Mouse (Mus musculus) cerebellum, postnatal 25 days (tissue): ENCODE data around the gene Kcnip1.
A peak's percentile ranks its signal among the peaks of the same experiment; 100 is the strongest.

ENCODE experiments used
- DNase-seq, 2 experiments: peaks; one replicate each; pipeline ENCODE4 v3.0.0; 2021; ENCODE audit warnings: mixed read lengths in 2 of 2

The Kcnip1 gene

DNA sequence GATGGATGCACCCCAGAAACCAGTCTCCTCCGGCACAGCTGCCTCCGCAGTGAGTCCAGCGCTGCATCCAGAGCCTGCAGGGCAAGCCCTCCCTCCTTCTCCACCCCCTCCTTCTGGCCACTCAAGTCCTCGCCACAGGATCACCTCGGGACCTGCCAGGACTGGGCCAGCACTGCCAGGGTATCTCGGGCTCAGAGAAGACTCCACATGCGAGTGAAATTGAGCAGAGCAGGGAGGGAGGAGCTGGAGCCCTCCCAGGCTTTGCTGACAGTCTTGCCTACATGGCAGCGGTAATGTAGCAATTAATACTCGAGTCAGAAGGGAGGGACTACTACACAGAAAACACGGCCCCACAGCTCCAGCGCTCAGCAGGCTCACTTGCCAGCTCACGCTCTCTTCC lies at the start of gene Kcnip1:
Gene Kcnip1 (minus strand): TSS at position 215 of the 400 bp plus-strand sequence.
- DNase-seq, result peak; percentile 63 to 71

DNA sequence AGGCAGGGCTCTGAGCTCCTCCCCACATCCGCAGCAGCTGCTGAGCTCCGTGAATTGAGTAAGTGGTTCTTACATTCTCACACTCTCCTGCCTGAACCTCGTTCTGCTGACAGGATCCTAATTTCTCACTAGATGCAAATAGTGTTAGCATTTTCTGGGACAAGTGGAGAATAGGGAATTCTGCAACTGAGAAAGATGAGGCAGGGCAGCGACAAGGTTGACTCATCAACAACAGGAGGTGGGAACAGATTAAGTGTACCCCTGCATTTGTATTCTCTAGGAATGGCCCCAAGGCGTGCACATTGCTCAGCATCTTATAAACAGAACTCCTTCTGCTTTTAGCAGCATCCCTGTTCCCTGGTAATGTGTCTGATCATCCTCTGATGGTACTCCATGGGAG lies 47.1 kb upstream of the Kcnip1 start:
- DNase-seq, result no peak

DNA sequence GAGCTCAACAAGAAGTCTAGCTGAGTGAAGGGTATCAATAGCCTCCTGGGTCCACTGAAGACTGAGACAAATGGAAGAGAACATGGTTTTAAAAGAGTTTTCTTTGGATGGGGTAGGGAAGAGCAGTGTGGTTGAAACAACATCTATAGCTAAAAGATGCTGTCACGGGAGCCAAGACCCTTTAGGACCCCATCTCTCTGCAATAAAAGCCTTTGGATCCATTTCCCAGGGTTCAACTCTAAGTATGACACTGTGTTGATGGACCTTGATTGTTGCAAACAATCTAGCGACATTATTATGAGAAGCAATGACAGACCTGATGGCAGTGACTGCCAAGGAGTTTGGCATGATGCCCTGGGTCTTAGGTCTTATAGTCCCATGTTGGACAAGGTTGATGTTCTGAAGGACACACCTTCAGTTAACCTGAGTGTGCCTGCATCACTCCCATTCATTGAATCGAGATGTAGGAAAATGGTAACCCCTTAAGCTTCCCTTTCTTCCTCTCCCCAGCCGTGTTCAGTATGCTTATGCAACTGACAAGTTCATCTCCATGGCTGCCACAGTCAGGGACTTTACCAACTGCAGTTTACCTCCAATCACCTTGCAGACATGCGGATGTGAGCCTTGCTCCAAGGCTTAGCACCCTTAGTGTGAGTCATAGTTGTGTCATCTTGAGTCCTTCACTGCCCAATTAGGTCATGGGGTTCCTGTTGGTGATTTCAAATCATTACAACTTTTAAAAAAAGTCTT lies 43.1 kb upstream of the Kcnip1 start:
- DNase-seq, result no peak

DNA sequence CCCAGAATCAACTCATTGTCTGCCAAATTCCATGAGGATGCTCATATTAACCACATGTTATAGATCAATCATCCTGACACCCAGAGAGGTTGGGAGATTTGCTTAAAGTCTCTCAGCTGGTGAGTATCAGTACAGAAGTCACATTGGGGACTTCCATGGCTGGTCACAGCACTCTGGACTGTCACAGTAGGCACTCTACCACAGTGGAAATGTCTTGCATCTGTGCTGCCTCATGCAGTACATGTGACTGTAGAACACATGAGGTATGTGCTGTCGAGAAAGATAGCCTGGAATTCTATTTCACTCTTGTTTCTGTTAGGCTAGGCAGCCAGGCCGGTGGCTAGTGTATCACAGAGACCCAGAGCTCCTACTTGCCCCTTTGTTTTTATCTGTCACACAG lies 41.8 kb upstream of the Kcnip1 start:
- no peak for DNase-seq

DNA sequence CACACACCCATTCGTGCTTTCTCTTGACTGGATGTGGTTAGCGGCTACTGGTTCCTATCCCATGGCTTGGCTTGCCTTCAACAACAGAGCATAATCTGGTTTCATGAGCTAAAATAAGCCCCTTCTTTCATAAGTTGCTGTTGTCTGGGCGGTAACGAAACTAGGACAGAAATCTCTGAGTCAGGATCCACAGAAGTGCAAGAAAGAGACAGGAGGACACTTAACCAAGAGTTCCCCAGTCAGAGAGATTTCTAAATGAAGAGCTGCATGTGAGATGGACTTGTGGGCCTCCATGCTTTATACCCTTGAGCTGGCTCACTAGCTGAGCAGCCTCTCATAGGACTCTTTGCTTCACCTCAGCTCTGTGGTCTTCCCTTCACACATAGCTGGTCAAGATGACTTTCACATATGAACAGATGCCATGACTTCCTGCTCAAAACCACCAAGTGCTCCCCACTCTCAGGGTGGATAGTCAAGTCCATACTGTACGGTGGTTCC lies 41.1 kb upstream of the Kcnip1 start:
- DNase-seq, result no peak

DNA sequence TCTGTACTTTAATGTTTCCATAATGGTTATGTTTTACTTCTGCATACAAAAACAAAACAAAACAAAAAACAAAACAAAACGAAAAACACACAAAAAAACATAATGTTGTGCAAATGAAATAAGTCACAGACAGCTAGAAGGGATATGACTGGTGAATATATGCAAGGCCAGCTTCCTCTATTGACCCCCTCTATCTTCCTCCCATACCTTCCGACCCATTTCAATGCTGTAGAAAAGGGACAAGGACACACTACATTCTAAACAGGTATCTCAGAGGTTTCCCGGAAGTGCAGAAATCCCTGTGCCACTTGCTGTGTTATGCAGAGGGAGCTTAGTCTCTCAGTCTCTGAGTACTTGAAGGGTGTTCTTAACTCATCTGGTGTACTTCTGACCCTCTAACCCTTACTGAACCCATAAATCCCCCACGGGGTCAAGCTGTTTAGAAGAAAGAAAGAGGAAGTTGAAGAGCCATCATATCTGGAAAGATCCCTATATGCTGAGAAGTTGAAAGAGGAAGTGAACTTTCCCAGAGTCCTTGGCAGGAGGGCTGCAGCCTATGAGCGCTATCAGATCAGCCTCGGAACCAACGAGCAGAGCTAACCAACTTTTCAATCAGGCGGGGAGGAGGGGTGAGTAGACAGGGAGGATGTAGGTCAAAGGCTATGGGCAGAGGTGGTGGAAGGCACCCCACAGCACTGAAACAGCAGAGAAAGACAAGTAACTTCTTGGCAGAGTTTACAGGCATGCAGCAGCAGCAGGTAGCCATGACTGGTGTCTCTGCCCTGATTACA lies 38.3 kb upstream of the Kcnip1 start:
- DNase-seq, result no peak

DNA sequence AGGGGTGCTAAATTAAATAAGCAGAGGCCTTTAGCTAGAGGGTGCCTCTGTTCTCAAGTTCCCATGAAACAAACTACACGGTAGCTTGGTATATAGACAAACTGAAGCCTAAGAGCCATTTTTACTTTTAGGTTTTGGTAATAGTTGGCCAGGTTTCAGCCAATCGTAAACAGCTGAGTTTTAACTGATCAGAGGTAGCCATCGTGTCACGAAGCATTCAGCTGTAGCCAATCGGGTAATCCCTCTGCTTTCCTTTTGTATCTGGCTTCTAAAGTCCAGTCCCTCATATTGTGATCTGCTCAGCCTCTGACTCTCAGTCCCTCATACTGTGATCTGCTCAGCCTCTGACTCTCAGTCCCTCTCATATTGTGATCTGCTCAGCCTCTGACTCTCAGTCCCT lies 36.7 kb upstream of the Kcnip1 start:
- DNase-seq, result no peak

DNA sequence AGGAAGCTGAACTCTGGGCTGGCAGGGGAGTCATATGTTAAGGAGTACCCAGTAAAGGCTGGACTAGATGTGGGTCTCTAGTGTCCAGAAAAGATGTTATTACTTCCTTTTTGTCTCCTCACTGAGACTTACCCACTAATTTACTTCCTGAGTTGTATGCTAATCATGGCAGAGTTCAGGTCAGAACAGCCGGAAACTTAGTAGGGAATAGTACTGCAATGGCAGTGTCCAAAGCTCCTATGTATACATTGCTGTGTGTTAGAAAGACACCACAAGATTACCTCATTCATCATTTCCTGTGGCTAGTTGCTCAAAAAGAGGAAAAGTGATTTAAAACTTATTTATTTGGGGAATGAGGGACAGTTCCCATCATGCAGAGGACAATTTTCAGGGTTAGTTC lies 32.1 kb upstream of the Kcnip1 start:
- no peak for DNase-seq

DNA sequence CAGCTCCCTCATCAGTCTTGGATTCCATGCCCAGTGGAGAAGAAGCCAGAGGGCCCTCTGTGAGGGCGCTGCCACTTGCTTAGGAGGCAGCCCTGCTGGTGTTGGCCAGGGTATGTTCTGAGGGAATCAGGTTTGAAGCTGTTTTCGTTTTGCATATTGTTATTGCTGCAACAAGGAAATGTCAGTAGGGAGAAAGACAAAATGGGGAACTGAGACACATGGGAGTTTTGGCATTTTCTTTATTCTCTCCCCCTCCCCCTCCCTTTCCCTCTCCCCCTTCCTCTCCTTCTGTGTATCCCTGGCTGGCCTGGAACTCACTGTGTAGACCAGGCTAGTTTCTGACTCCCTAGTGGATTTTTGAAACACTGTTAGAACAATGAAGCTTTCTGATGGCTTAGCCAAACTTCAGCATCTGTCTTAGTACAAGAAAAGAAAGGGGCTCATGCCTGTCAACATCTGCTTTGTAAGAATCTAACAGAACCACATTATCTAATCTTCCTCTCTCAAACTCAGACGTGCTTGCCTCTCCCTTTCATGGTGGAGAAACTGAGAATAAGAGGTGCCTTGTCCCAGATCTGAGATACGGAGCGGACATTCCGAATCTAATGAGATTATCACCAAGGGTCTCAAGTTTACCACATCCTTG lies 19.2 kb upstream of the Kcnip1 start:
- DNase-seq, result no peak

DNA sequence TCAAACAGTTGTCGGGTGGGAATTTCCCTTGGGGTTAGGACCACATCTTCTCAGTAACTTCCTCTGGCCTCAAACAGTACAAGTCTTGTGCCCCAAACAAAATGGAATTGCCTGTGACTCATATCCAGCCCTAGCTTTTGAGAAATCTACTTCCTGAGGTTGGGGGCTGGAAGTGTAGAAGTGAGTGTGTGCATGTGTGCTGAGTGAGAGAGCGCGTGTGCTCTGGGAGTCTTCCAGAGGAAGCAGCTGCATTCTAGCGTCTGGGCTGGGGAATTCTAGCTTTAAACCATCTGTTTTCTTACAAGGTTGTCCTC lies 17.9 kb upstream of the Kcnip1 start:
- no peak for DNase-seq

DNA sequence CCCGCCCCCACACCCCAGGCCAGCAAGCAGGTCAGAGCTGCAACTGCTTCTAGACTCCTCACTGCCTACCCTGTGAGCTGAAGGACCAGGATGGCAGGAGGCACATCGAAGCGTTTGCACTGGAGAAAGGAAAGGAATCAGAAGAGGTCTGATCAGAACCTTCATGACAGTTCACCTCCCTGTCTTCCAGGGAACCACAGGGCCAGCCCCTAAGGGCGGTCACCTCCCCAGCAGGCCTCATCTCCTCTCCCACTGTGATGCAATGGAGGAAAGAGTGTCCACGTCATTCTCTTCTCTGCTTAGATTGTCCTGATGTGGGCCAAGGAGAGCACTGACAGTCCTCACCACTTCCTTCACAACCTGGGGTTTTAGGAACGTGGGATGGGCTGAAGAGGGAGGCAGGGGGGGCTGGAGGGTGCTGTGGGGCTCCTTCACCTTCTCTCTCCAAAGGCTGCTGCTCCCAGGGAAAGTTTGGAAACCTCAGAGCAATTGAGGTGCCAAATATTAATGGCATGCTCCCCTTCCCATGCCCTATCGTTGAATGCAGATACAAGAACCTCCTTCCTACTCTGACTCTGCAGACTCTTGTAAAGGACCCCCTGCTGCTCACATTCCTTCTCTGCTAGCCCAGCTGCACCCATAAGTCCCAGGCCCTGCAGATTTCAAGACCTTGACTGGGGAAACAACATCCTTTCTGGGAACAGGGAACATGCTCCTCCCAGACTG lies 17.3 kb upstream of the Kcnip1 start:
- no peak for DNase-seq

DNA sequence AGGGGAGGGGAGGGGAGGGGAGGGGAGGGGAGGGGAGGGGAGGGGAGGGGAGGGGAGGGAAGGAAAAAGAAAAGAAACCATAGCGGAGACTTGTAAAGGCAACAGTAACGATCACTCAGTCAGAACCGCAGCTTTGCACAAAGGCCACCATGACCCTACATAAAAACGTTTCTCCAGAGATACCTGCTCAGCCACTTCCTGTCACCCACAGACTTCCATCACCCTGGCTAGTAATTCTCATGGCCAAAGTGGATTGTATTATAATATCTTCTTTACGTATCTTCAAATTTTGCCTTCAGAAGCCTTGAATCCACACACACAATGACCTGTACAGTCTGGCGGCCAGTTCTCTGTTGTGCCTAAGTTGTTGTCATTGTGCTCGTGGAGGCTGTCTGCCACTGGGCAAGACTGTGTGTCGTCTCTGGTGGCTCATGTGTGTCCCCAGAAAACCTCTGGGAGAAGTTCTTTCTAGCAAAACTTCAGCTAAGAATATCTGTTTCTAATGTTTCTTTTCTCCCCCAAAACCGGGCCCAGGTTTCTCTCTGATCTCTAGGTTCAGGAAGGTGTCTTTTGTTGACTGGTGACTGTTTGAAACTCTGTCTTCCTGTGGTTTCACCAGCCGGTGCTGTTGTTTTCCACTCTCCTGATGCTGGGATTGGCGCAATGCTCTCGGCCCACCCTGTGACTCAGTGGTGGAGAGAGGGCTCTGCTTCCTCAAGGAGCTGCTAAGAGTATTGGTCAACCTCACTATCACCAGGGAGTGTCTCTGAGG lies 16.6 kb upstream of the Kcnip1 start:
- no peak for DNase-seq

DNA sequence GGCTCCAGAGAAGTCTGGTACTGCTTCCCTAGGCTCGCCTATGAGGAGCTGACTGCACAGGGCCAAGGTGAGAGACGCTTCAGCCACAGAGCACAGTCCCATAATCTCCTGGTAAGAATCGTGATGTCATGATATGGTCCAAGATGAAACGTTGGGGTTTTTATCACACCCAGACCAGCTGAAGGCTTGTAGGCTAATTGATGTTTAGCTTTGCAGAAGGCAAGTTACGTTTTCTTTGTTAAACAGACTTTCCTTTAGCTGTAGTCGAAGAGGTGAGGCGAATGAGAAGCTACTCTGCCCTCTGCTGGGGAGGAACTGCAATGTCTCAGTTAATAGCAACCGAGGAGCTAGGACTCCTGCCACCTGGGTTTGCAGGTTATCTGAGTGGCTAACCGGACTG lies 15.8 kb upstream of the Kcnip1 start:
- peak; percentile 29 to 65 for DNase-seq

DNA sequence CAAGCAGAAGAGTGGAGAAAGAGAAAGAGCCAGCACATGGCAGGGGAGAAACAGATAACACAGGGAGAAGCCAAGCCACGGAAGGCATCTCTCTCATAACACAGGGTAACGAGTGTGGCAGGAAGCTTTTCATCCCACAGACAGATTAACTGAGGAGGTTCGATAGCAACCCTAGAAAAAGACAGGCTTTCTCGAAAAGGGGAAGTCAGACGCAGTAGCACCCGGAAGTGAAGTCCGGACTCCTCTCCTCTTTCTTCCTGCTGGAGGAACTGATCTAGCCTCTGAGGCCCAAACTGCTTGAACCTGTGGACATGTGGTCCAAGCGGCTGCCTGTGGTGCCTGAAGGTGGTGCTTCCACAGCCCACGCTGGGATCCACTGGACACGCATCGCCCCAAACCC lies 15.3 kb upstream of the Kcnip1 start:
- no peak for DNase-seq

DNA sequence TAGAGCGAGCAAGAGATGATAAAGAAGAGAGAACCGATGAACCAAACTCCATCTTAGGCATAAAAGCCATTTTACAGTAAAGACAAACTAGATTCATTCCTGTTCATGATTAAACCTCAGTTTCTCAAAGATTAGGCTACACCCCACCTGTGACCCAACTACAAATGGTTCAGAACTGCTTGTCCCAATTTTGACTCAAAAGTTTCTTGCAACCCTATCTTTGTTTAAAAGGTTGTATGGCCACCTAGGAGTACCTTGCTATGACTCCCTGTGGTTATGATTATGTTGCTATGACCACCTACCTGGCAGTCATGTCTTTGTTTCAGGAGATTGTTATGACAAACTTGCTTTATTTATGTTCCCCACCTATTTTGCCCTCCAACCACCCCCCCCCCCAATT lies 14.7 kb upstream of the Kcnip1 start:
- no peak for DNase-seq

DNA sequence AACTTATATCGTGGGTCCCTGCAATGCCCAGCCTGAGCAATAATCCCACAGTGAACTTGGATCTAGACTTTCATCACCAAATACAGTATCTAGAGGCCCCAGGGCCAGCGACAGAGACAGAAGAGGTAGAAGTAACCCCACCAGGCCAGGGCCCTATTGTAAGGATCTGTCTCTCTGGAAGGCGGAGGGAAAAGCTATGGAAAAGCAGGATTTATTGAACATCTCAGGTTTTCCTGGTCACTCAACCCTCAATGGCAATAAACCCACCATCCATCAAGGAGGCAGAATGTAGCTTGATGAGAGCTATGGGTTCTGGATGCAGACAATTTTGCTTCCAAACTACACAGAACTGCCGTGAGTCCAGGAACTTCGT lies 9.6 kb upstream of the Kcnip1 start:
- DNase-seq, result no peak

DNA sequence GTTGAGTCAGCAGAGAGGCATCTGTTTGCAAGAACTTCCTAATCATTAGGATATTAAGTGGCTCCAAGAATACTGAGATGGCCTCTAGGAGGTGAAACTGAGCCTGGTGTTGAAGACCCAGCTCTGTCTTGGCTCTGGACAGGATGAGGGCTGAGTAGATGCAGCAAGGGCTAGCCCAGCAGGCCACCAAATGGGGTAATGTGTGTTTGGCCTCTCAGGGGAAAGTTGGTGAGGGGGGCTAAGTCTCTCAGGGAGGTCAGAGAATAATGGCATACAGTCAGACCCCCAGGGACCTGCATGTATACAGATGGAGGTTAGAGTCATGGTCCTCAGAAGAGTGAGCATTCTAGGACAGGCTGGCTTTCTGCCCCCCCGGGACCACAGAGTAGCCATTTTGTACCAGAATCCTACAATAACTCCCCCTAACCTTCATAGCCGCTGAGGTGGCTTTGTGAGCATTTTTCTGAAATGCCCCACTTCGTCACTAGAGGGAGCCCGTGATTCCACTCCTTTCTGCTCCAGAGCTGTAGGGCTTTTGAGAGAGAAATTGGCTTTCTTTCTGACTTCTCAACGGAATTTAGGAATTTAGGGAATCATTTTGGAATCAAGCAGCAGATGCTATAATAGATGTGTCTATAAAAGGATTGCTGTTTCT lies 9.1 kb upstream of the Kcnip1 start:
- peak; percentile 55 to 67 for DNase-seq

DNA sequence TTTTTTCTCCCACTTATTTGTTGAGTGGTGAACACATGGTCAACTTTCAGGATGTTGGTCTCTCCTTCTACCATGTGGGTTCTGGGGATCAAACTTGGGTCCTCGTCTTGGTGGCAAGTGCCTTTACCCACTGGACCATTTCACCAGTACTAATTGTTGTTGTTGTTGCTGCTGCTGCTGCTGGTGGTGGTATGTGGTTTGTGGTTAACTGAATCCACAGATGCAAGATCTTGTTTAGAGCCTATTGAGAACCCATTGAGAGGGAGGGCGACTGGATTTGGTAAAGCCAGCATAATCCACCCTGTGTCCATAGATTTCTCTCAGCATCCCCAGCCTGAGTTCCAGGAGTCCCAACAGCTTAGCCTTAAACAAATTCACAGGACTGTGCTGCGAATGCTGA lies 7.5 kb upstream of the Kcnip1 start:
- DNase-seq, result no peak

DNA sequence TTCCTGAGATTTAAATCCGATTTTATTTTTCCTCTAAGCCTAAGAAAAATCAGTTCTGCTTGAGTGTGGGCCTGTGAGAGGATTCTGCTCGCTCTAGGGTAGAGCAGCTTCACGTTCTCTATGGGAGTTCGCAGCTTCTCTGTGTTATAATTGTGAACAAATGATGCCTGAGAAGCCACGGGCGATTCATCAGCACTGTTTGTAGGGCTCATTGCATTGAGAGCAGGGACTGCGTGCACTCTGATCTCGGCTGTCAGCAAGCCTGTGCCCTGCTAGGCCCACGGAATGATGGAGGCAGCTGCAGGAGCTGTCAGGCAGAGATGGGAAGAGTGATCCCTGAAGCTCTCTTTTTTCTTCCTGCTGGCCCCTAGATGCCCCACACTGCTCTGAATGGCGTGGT lies 5.3 kb upstream of the Kcnip1 start:
- DNase-seq, result no peak

DNA sequence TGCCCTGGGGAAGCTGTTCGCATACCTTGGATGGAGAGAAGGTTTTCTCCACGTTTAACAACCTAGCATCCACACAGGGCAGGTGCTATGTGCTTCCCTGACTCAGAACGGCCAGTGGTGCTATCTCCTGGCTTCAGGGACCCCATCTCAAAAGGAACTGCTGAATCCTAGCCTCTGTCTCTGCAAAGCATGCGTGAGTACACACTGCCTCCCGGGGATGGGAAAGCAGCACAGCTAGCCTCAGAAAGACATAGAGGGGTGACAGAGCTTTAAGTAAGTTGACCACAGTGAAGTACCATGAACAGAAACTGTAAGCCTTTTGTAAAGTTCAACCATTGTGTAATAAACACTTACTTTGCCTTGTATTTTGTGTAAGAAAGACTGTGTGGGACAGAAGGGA lies 544 bp upstream of the Kcnip1 start:
- DNase-seq, result no peak

DNA sequence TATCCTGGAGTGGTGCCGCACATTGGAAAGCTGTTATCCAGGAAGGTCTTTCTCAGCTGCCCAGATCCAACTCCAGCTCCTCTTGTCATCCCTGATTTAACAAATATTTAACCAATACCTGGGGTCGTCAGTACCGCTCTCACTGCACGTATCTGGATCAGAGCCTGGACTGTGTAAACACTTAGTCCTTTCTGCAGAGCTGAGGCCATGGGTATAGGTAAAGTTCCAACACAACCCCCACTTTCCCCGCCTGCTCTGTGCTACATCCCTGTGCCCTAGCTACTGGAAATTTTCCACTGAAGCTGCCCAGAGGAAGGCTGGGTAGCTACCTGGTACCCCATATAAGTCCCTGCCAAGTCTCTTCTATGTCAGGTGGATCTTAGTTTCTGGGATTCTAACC lies 3.0 kb downstream of the Kcnip1 start:
- DNase-seq, result no peak

DNA sequence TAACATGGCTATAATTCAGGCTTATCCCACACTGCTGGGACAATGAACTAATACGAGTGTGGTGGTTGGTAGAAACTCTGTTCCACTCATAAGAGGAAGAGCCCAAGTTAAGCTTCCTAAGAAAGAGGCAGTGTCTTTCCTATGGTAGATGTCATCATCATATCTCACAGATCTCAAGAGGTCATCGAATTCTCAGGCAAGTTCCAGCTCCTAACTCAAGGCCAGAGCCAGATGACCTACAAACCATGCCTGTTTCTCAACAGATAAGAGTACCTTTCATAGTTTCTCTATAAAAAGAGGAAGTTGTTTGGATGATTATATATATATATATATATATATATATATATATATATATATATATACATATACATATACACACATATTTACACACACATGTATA lies 6.4 kb downstream of the Kcnip1 start:
- no peak for DNase-seq
